Mouse (Mus musculus) ES-Bruce4 (cell line): Measurements from ENCODE around the gene Tep1. TPM values are rescaled to one million over a fixed set of nuclear protein-coding genes. Genes with fewer than 3 reads are reported as not detected.

ENCODE experiments used
- H3K27ac ChIP-seq: 2 replicates; pipeline ENCODE4 v1.5.1; 2012; ENCODE audit warnings: low read length, inconsistent platforms; ENCODE audit not compliant: insufficient read depth
- H3K27me3 ChIP-seq: 2 replicates; pipeline ENCODE4 v1.6.1; 2012; ENCODE audit warnings: mild to moderate bottlenecking, low read length, inconsistent platforms; ENCODE audit not compliant: control insufficient read depth, poor library complexity, insufficient read depth, severe bottlenecking
- H3K36me3 ChIP-seq: 2 replicates; pipeline ENCODE4 v1.6.1; 2012; ENCODE audit warnings: inconsistent platforms, mild to moderate bottlenecking, low read length, moderate library complexity; ENCODE audit not compliant: control insufficient read depth, poor library complexity, insufficient read depth, severe bottlenecking
- H3K4me1 ChIP-seq: one replicate; pipeline ENCODE4 v1.8.1; 2011; ENCODE audit warnings: low read length; ENCODE audit not compliant: control insufficient read depth, insufficient read depth
- H3K4me3 ChIP-seq: 2 replicates; pipeline ENCODE4 v1.5.1; 2011; ENCODE audit warnings: low read depth, mild to moderate bottlenecking, low read length
- H3K9ac ChIP-seq: 2 replicates; pipeline ENCODE4 v1.6.1; 2012; ENCODE audit warnings: low read depth, mild to moderate bottlenecking, inconsistent platforms; ENCODE audit not compliant: poor library complexity, severe bottlenecking
- H3K9me3 ChIP-seq: replicated peaks from 2 replicates; pipeline ENCODE4 v1.6.1; 2012; ENCODE audit warnings: mild to moderate bottlenecking, low read length, inconsistent platforms; ENCODE audit not compliant: control insufficient read depth, poor library complexity, insufficient read depth, severe bottlenecking
- CTCF ChIP-seq: IDR thresholded peaks from one replicate; pipeline ENCODE4 v1.8.1; 2011; ENCODE audit warnings: low read depth, low read length
- EP300 ChIP-seq: IDR thresholded peaks from 2 replicates; pipeline ENCODE4 v1.6.1; 2011; ENCODE audit warnings: low read depth, low read length; ENCODE audit not compliant: insufficient read depth
- POLR2A ChIP-seq: IDR thresholded peaks from one replicate; pipeline ENCODE4 v1.8.1; 2011; ENCODE audit warnings: low read length; ENCODE audit not compliant: insufficient read depth
- polyA plus RNA-seq: library from polyadenylated mRNA; stranded (reverse); fragments of >200 nt; gene quantifications from 2 replicates; pipeline ENCODE4 v1.2.4, GENCODE M21; 2011; ENCODE audit warnings: low read depth; ENCODE audit not compliant: missing spikeins, insufficient read depth, insufficient read length

The Tep1 gene
- polyA plus RNA-seq, 1 experiment: 12.1 TPM

DNA sequence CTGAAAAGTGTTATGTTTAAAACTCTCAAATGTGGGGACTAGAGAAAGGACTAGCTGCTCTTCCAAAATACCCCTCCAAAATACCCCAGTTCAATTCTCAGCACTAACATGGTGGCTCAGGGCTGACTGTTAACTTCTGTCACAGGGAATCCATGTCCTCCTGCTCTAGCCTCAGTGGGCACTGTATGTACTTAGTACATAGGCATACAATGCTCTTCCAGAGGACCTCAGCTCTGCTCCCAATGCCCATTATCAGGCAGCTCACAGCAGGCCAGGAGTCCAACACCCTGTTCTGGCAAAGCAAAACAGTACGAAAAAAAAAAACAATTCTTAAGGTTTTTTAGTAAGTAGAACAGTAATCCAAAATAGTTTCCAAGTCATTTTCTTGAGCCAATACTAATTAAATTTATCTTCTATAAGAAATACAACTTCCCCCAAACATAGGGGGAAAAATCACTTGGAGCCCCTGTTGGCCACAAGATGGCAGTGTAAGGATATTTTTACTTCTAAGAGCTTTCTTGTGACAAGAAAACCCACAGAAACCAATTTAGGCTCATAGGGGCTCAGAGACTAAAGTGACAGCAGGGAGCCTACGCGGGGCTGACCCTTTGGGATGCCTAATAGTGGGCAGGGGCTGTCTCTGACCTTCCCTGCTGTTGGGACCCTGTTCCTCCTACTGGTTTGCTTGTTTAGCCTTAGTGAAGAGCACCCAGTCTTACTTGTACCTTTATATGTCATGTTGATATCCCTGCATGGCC is 70.7 kb downstream of the Tep1 start:
- H3K9me3 ChIP-seq: no peaks in the 10 kb centered on the region
- no peaks in the 10 kb centered on the region; the same call in 1 of the 2 replicates for H3K27me3 ChIP-seq
- no peaks in the 10 kb centered on the region for H3K36me3 ChIP-seq
- H3K27ac ChIP-seq: no peak overlapping the region
- TF ChIP-seq EP300 (no peak), CTCF (no peak), POLR2A (no peak)
- H3K9ac ChIP-seq: no peak overlapping the region
- no peaks in the 10 kb centered on the region for H3K4me1 ChIP-seq
- H3K4me3 ChIP-seq: no peak overlapping the region

DNA sequence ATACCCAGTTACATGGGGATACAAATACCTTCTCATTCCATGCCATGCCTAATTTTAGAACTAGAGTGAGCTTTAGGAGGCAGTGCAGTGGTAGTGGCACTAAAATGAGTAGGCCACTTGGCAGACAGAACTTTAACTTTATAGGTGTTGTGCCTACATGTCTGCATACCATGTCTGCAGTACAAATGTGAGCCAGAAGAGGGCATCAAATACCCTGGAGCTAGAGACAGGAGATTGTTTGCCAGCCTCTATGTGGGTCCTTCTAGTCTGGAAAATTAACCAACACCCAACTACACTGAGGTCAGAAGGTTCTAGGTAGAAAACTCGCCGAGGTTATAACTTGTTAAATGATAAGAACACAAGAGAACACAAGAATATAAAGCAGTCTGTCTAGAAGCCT is 71.8 kb downstream of the Tep1 start:
- TF ChIP-seq POLR2A (no peak), CTCF (no peak), EP300 (no peak)
- Histone ChIP-seq H3K27me3 (no peaks in the 10 kb centered on the region), H3K36me3 (no peaks in the 10 kb centered on the region), H3K4me1 (no peaks in the 10 kb centered on the region), H3K9me3 (no peaks in the 10 kb centered on the region), H3K27ac (no peak overlapping the region), H3K4me3 (no peak overlapping the region), H3K9ac (no peak overlapping the region)

DNA sequence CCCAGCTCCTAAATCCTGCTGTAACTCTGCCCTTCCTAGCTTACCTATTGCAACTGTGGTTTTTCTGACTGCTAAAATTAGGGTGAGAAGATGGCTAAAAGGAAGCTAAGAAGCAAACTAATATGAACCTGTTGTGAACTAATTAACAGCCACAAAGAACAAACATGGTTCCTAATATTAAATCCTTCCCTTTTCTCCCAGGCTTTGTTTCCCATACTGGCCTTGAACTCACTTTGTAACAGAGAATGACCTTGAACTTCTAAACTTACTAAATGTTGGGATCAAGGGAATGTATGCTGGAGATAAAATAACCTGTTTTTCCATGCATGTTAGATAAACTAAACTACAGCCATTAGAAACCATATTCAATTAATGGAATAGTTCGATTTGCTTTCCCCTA is 73.9 kb downstream of the Tep1 start:
- TF ChIP-seq POLR2A (no peak), EP300 (no peak), CTCF (no peak)
- H3K9ac ChIP-seq: no peak overlapping the region
- H3K27ac ChIP-seq: no peak overlapping the region
- no peaks in the 10 kb centered on the region for H3K36me3 ChIP-seq
- no peaks in the 10 kb centered on the region for H3K27me3 ChIP-seq
- H3K9me3 ChIP-seq: no peaks in the 10 kb centered on the region
- H3K4me1 ChIP-seq: no peaks in the 10 kb centered on the region
- no peak overlapping the region for H3K4me3 ChIP-seq

- no peak overlapping the region for H3K9ac ChIP-seq
- H3K27ac ChIP-seq: no peak overlapping the region
- H3K36me3 ChIP-seq: no peaks in the 10 kb centered on the region
- TF ChIP-seq CTCF (no peak), POLR2A (no peak), EP300 (no peak)
- H3K4me1 ChIP-seq: no peaks in the 10 kb centered on the region
- H3K4me3 ChIP-seq: no peak overlapping the region
- no peaks in the 10 kb centered on the region for H3K9me3 ChIP-seq
- no peaks in the 10 kb centered on the region for H3K27me3 ChIP-seq
Observed at GRCm38 (mm10) chr14:50795965-50796364, 74.4 kb downstream of the Tep1 start.

GRCm38 (mm10) chr14:50795261-50795935 is 75.0 kb downstream of the Tep1 start:
- Histone ChIP-seq H3K4me3 (0 out of 2 replicates have a peak overlapping the region, but pooled peaks have one; percentile 24), H3K36me3 (no peaks in the 10 kb centered on the region), H3K4me1 (no peaks in the 10 kb centered on the region), H3K27ac (no peak overlapping the region), H3K9me3 (no peaks in the 10 kb centered on the region), H3K27me3 (no peaks in the 10 kb centered on the region), H3K9ac (no peak overlapping the region)
- TF ChIP-seq CTCF (no peak), POLR2A (no peak), EP300 (no peak)

DNA sequence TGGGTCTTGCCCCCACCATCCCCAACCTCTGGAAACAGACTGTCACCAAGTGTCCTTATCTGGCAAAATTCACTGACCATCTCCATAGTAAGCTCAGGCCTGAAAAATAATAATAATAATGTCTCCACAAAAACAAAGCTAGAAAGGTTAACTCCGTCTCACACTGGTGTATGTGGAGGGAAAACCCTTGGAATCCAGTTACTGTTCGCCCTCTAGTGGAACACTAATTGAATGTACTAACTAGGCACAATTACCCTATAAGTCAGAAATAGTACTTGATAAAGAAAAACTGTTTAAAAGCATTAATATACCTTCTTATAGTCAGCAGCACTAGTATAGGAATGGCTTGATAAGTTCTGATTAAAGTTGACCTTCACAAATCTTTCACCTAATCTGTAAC is 82.2 kb downstream of the Tep1 start:
- no peaks in the 10 kb centered on the region for H3K36me3 ChIP-seq
- TF ChIP-seq EP300: no peak
- TF ChIP-seq CTCF: no peak
- TF ChIP-seq POLR2A: no peak
- H3K4me3 ChIP-seq: no peak overlapping the region
- no peak overlapping the region for H3K9ac ChIP-seq
- no peaks in the 10 kb centered on the region for H3K9me3 ChIP-seq
- H3K27ac ChIP-seq: no peak overlapping the region
- peaks cover 2% of the 10 kb centered on the region for H3K4me1 ChIP-seq
- H3K27me3 ChIP-seq: no peaks in the 10 kb centered on the region
